Mouse (Mus musculus): ENCODE results near the gene Oxsr1. TPM values are rescaled to one million over a fixed set of nuclear protein-coding genes. Genes with fewer than 3 reads are reported as not detected.

The Oxsr1 gene
- total and polyA plus RNA-seq, 3 experiments, result 17.4 to 51.7 (median 45.6) TPM

DNA sequence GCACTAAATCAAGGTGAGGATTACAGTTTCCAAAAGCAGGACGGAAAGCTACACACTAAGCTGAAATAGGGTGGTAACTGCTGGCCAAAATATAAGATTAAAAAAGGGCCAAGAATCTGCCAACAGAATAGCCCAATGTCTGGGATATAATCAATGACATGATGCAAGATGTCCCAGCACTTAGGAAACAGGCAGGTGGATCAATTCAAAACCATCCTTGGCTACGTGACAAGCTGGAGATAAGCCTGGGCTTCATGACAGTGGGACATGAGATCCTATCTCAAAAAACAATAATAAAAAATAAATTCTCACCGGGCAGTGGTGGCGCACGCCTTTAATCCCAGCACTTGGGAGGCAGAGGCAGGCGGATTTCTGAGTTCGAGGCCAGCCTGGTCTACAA, 16.4 kb downstream of the Oxsr1 start:
- Histone ChIP-seq H3K79me2 (replicated peaks; ENCODE audit: control insufficient read depth, insufficient read depth, low read length) (no peaks in the 10 kb centered on the region; the same call in 1 of the 2 replicates), H3K4me1 (ENCODE audit: control insufficient read depth, insufficient read depth, low read length) (peaks cover 1% of the 10 kb centered on the region; the same call in 1 of the 2 replicates), H3K27me3 (ENCODE audit: control insufficient read depth, insufficient read depth, low read length) (no peaks in the 10 kb centered on the region), H3K27ac (no peak overlapping the region), H3K36me3 (ENCODE audit: control insufficient read depth, insufficient read depth, low read length) (peaks cover 4% of the 10 kb centered on the region), H3K4me3 (no peak overlapping the region), H3K9ac (ENCODE audit: low read depth, low read length) (no peak overlapping the region)
- intact Hi-C loops (cut with DNase I), result no loop called here
- no peak for DNase-seq
- WGBS, result 90% methylated on average over 7 of the region's 7 CpGs
- no peak for TF ChIP-seq CTCF (IDR thresholded peaks at IDR 0.05)
- no peak for TF ChIP-seq POLR2A (IDR thresholded peaks at IDR 0.05; ENCODE audit: insufficient read depth, low read depth, low read length)
- TF ChIP-seq EP300 (IDR thresholded peaks at IDR 0.05; ENCODE audit: insufficient read depth, low read depth, low read length), result no peak

DNA sequence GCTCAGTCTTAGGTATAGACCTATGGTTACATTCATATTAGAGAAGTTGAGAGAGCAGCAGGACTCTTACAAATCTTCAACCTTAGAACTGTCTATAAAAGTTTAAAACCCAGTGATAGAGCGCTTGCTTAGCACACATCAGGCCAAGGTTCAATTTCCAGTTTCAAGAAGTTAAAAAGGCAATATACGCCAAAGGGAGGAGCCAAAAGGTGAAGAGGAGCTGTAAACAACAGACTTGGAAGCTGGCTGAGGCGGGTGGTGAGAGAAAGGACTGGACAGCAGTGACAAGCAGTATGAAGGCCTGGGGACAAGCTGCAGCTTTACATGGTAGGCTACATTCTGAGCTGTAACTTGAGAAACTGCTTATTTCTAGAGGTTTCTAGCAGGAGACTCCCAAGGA, 23.7 kb downstream of the Oxsr1 start:
- WGBS, result 97% methylated on average over 3 of the region's 3 CpGs
- no peak for DNase-seq
- Histone ChIP-seq H3K9ac (ENCODE audit: low read depth, low read length) (no peak overlapping the region), H3K27me3 (ENCODE audit: control insufficient read depth, insufficient read depth, low read length) (no peaks in the 10 kb centered on the region), H3K4me3 (no peak overlapping the region), H3K79me2 (replicated peaks; ENCODE audit: control insufficient read depth, insufficient read depth, low read length) (peaks cover 1% of the 10 kb centered on the region; the same call in 1 of the 2 replicates), H3K27ac (no peak overlapping the region), H3K4me1 (ENCODE audit: control insufficient read depth, insufficient read depth, low read length) (no peaks in the 10 kb centered on the region), H3K36me3 (ENCODE audit: control insufficient read depth, insufficient read depth, low read length) (no peaks in the 10 kb centered on the region)
- intact Hi-C loops (cut with DNase I), result loop anchor here (5.0 kb wide), 1 partner anchor 181 kb away; no protein-coding TSS in a partner anchor
- TF ChIP-seq EP300 (IDR thresholded peaks at IDR 0.05; ENCODE audit: insufficient read depth, low read depth, low read length), result no peak
- TF ChIP-seq POLR2A (IDR thresholded peaks at IDR 0.05; ENCODE audit: insufficient read depth, low read depth, low read length), result no peak
- no peak for TF ChIP-seq CTCF (IDR thresholded peaks at IDR 0.05)

DNA sequence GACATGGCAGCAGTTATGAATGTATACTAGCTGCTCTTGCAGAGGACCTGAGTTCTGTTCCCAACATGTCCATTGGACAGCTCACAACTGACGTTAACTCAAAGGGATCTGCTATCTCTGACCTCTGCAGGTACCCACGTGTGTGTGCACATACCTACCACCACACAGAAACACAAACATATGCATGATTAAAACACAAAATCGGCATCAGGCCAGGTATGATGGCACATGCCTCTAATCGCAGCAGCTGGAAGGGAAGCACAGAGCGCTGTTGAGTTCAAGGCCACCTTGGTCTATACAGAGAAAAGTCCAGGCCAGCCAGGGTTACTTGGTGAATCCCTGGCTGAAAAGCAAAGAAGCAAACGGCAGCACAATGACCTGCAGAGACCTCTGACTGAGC, 24.5 kb downstream of the Oxsr1 start:
- Histone ChIP-seq H3K9ac (ENCODE audit: low read depth, low read length) (no peak overlapping the region), H3K27me3 (ENCODE audit: control insufficient read depth, insufficient read depth, low read length) (no peaks in the 10 kb centered on the region), H3K36me3 (ENCODE audit: control insufficient read depth, insufficient read depth, low read length) (no peaks in the 10 kb centered on the region), H3K4me1 (ENCODE audit: control insufficient read depth, insufficient read depth, low read length) (no peaks in the 10 kb centered on the region), H3K27ac (no peak overlapping the region), H3K4me3 (no peak overlapping the region), H3K79me2 (replicated peaks; ENCODE audit: control insufficient read depth, insufficient read depth, low read length) (peaks cover 1% of the 10 kb centered on the region; the same call in 1 of the 2 replicates)
- WGBS, result 83% methylated on average over 6 of the region's 6 CpGs
- TF ChIP-seq POLR2A (IDR thresholded peaks at IDR 0.05; ENCODE audit: insufficient read depth, low read depth, low read length) (no peak), CTCF (IDR thresholded peaks at IDR 0.05) (no peak), EP300 (IDR thresholded peaks at IDR 0.05; ENCODE audit: insufficient read depth, low read depth, low read length) (no peak)
- DNase-seq, result no peak
- intact Hi-C loops (cut with DNase I), result loop anchor here (5.0 kb wide), 1 partner anchor 180 kb away; no protein-coding TSS in a partner anchor

DNA sequence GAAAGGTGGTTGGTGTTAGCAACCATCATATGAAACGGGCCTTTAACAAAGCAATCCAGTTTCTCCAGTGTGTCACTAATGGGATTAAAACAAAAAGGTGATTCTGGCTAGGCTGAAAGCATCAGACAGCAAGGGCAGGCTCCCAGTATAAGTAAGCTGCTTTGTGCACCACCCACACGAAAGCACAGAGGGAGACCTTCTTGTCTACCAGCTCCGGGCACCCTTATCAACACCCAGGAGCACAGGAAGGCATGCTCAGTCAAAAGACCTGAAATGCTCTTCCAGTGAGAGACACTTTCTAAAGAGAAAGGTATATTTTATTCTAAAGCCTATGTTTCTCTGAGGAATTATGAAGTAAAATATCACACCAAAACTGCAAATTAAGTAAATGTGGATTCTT, 31.4 kb downstream of the Oxsr1 start:
- intact Hi-C loops (cut with DNase I), result no loop called here
- 88% methylated on average over 3 of the region's 3 CpGs for WGBS
- H3K79me2 ChIP-seq (replicated peaks; ENCODE audit: control insufficient read depth, insufficient read depth, low read length), result no peaks in the 10 kb centered on the region; the same call in 1 of the 2 replicates
- no peaks in the 10 kb centered on the region for H3K36me3 ChIP-seq (ENCODE audit: control insufficient read depth, insufficient read depth, low read length)
- no peak for DNase-seq
- no peak overlapping the region for H3K27ac ChIP-seq
- TF ChIP-seq CTCF (IDR thresholded peaks at IDR 0.05) (no peak), EP300 (IDR thresholded peaks at IDR 0.05; ENCODE audit: insufficient read depth, low read depth, low read length) (no peak), POLR2A (IDR thresholded peaks at IDR 0.05; ENCODE audit: insufficient read depth, low read depth, low read length) (no peak)
- no peak overlapping the region for H3K4me3 ChIP-seq
- H3K4me1 ChIP-seq (ENCODE audit: control insufficient read depth, insufficient read depth, low read length), result no peaks in the 10 kb centered on the region
- no peak overlapping the region for H3K9ac ChIP-seq (ENCODE audit: low read depth, low read length)
- no peaks in the 10 kb centered on the region for H3K27me3 ChIP-seq (ENCODE audit: control insufficient read depth, insufficient read depth, low read length)

DNA sequence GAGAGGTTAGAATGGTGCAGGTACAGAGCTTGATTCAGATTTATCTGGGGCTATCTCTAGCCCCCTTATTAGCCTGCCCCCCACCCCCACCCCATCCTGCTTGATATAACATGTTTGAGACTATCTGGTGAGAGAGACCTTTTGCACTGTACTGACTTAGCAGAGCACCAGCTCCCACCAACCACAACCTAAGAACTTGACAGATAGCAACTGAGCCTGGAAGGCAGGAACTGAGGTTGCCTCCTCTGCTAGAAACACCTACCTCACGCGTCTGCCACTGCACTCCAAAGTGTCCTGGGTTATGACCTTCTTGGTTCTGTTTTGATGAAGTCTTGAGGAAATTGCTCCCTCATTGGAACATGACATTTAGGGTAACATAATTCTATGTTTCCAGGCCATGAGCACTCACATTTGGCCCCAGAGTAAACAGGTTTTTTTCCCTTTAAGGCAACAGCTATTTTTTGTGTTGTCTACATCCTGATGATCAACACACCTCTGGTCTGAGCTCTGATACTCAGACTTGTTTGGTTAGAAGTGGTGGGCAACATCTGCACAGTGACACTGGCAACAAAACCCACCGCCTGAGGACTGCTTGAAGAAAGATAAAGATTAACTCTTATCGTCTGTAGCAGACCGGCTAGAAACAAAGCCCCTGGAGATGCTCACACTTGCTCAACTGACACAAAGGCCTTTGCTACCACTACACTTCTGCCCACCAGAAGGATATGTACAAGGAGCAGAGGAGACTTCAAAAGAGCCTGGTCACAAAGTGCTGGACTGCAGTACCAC, 41.1 kb downstream of the Oxsr1 start:
- H3K27me3 ChIP-seq (ENCODE audit: control insufficient read depth, insufficient read depth, low read length), result no peaks in the 10 kb centered on the region
- intact Hi-C loops (cut with DNase I), result no loop called here
- no peaks in the 10 kb centered on the region; the same call in 1 of the 2 replicates for H3K36me3 ChIP-seq (ENCODE audit: control insufficient read depth, insufficient read depth, low read length)
- 76% methylated on average over 5 of the region's 5 CpGs for WGBS
- no peak overlapping the region for H3K9ac ChIP-seq (ENCODE audit: low read depth, low read length)
- DNase-seq, result no peak
- H3K4me1 ChIP-seq (ENCODE audit: control insufficient read depth, insufficient read depth, low read length), result no peaks in the 10 kb centered on the region
- H3K4me3 ChIP-seq, result no peak overlapping the region
- no peaks in the 10 kb centered on the region for H3K79me2 ChIP-seq (replicated peaks; ENCODE audit: control insufficient read depth, insufficient read depth, low read length)
- no peak overlapping the region for H3K27ac ChIP-seq
- no peak for TF ChIP-seq CTCF (IDR thresholded peaks at IDR 0.05)

DNA sequence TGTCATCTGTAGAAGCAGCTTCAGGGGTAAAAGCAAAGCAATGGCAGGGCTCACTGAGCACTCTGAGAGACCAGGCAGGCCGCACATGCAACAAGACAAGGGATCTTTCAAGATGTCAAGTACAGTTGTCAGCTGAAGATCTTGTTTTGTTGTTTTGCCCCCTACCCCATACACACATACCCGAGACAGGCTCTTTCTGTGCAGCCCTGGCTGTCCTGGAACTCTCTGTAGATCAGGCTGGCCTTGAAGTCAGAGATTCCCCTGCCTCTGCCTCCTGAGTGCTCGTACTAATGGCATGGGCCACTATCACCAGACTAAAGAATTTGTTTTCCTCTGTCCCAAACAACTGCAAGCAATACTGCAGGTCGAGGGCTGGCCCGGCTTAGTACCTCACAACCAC, 44.2 kb downstream of the Oxsr1 start:
- no peak for DNase-seq
- no peaks in the 10 kb centered on the region for H3K79me2 ChIP-seq (replicated peaks; ENCODE audit: control insufficient read depth, insufficient read depth, low read length)
- no peak overlapping the region for H3K4me3 ChIP-seq
- H3K27me3 ChIP-seq (ENCODE audit: control insufficient read depth, insufficient read depth, low read length), result no peaks in the 10 kb centered on the region
- no peak overlapping the region for H3K27ac ChIP-seq
- 96% methylated on average over 5 of the region's 5 CpGs for WGBS
- no peak overlapping the region for H3K9ac ChIP-seq (ENCODE audit: low read depth, low read length)
- no peak for TF ChIP-seq POLR2A (IDR thresholded peaks at IDR 0.05; ENCODE audit: insufficient read depth, low read depth, low read length)
- TF ChIP-seq EP300 (IDR thresholded peaks at IDR 0.05; ENCODE audit: insufficient read depth, low read depth, low read length), result no peak
- TF ChIP-seq CTCF (IDR thresholded peaks at IDR 0.05), result no peak
- intact Hi-C loops (cut with DNase I), result no loop called here
- no peaks in the 10 kb centered on the region for H3K36me3 ChIP-seq (ENCODE audit: control insufficient read depth, insufficient read depth, low read length)
- H3K4me1 ChIP-seq (ENCODE audit: control insufficient read depth, insufficient read depth, low read length), result no peaks in the 10 kb centered on the region
